Mouse (Mus musculus): ENCODE measurements around the gene Rab7b. TPM values are rescaled to one million over a fixed set of nuclear protein-coding genes. Genes with fewer than 3 reads are reported as not detected.

Rab7b gene
- polyA plus RNA-seq, 1 experiment from 2014 or later, result 1.9 TPM

DNA sequence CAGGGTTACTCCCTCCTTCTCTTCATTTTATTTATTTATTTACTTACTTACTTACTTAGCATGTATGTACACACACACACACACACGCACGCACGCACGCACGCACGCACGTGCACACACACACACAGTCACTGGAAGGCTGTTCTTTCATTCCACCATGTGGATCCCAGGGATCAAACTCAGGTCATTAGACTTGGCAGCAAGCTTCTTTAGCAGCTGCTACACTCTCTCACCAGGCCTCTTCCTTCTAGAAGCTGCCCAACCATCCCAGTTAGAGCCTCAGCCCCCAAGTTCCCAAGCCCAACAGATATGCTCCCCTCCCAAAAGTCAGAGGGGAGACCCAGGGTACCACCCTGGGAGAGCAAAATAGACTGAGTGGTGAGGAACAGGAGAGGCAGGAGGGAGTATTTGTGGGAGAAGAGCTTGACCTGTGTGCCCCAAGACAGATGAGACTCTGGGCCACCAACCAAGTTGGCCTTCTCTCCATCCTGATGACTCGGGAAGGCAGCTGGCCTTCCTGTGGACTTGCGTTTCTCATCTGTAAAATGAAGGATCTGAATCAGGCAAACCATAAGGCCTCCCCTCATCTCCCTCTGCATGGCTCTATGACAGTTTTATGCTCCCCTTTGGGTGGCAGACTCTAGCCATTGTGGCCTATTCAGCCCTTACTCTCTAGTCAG, 51.1 kb downstream of the Rab7b start:
- H3K27me3 ChIP-seq (replicated peaks), result 0 out of 2 replicates have a peak, but pooled peaks cover 2% of the 10 kb centered on the region
- peaks cover 35% of the 10 kb centered on the region for H3K4me1 ChIP-seq
- H3K27ac ChIP-seq (replicated peaks), result no peak overlapping the region
- no peak overlapping the region for H3K4me2 ChIP-seq
- ATAC-seq (ENCODE audit: extremely low read depth, insufficient number of reproducible peaks, low FRiP score, low TSS enrichment), result no peak
- no peak overlapping the region for H3K9ac ChIP-seq
- H3K36me3 ChIP-seq, result no peaks in the 10 kb centered on the region
- WGBS, result 89% methylated on average over 9 of the region's 9 CpGs
- H3K9me3 ChIP-seq, result no peaks in the 10 kb centered on the region
- no peak overlapping the region for H3K4me3 ChIP-seq

DNA sequence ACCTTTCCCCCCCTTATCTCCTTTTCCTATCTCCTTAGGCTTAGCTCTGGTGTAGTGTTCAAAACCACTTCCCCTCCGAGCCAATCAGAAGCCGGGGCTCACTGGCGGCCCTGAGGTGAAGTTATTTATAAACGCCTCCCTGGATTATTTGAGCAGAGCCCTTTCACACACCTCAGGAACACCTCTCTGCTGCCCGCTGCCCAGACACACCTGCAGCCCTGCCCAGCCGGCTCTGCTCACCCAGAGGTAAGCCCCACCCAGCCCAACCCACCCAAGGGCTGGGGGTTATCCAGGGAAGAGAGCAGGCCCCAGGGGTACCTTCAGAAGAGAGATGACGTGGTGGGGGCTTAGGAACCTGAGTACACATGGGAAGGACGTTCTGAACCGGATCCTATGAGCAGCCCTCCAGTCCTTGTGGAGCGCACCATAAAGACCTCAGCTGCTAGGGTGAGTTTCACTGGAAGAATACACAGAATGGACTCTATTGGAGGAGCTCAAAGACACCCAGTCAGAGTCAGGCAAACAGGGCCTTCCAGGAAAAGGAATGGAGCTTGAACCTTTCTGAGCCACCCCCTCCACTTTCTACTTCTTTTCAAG, 55.5 kb downstream of the Rab7b start, which contains the start of gene Slc26a9:
Gene Slc26a9, plus strand, starts transcription at position 155 of the 597 bp plus-strand sequence.
- no peak for ATAC-seq (ENCODE audit: extremely low read depth, insufficient number of reproducible peaks, low FRiP score, low TSS enrichment)
- Histone ChIP-seq H3K27ac (replicated peaks) (no peak within 1 kb of the TSS), H3K4me3 (no peak within 1 kb of the TSS), H3K4me2 (no peak within 1 kb of the TSS), H3K36me3 (no peaks in the 10 kb centered on the region), H3K9me3 (no peaks in the 10 kb centered on the region), H3K27me3 (replicated peaks) (peaks cover 18% of the 10 kb centered on the region), H3K9ac (no peak within 1 kb of the TSS), H3K4me1 (peaks cover 20% of the 10 kb centered on the region)
- WGBS, result 53% methylated on average over 10 of the region's 10 CpGs

- no peak overlapping the region for H3K4me3 ChIP-seq
- no peak overlapping the region for H3K9ac ChIP-seq
- ATAC-seq (ENCODE audit: extremely low read depth, insufficient number of reproducible peaks, low FRiP score, low TSS enrichment), result no peak
- no peak overlapping the region for H3K4me2 ChIP-seq
- H3K4me1 ChIP-seq, result peaks cover 20% of the 10 kb centered on the region
- H3K27ac ChIP-seq (replicated peaks), result no peak overlapping the region
- WGBS, result 57% methylated on average over 5 of the region's 5 CpGs
- H3K9me3 ChIP-seq, result no peaks in the 10 kb centered on the region
- H3K27me3 ChIP-seq (replicated peaks), result peaks cover 22% of the 10 kb centered on the region
- no peaks in the 10 kb centered on the region for H3K36me3 ChIP-seq
These were observed 56.9 kb downstream of the Rab7b start for GRCm38 (mm10) chr1:131745391-131745790.

GRCm38 (mm10) chr1:131747761-131748160, 59.3 kb downstream of the Rab7b start:
- 56% methylated on average over 2 of the region's 2 CpGs for WGBS
- no peak overlapping the region for H3K4me2 ChIP-seq
- peaks cover 36% of the 10 kb centered on the region for H3K4me1 ChIP-seq
- no peak for ATAC-seq (ENCODE audit: extremely low read depth, insufficient number of reproducible peaks, low FRiP score, low TSS enrichment)
- no peak overlapping the region for H3K4me3 ChIP-seq
- H3K27ac ChIP-seq (replicated peaks), result no peak overlapping the region
- H3K36me3 ChIP-seq, result no peaks in the 10 kb centered on the region
- H3K9ac ChIP-seq, result no peak overlapping the region
- H3K27me3 ChIP-seq (replicated peaks), result peaks cover 30% of the 10 kb centered on the region
- no peaks in the 10 kb centered on the region for H3K9me3 ChIP-seq

DNA sequence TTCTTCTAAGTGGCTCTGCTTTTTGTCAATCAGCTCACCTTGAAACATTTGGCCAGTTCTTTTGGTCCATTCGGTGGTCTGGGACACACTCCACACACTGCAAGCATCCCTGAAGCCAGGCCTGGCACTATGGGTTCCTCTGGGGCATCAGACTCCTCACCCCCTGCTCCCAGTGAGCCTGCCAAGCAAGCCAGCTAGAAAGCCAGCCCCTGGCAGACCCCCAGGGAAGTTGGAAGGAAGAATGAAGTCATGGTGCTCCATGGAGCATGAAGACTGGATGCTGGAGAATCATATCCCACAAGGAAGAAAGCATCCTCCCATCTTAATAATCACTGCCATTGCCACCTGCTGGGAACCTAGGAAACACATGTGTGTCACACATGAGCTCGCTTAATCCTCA, 60.1 kb downstream of the Rab7b start:
- H3K9me3 ChIP-seq, result no peaks in the 10 kb centered on the region
- H3K27ac ChIP-seq (replicated peaks), result no peak overlapping the region
- no peak for ATAC-seq (ENCODE audit: extremely low read depth, insufficient number of reproducible peaks, low FRiP score, low TSS enrichment)
- 68% methylated on average over 2 of the region's 2 CpGs for WGBS
- no peak overlapping the region for H3K4me2 ChIP-seq
- H3K4me3 ChIP-seq, result no peak overlapping the region
- H3K36me3 ChIP-seq, result no peaks in the 10 kb centered on the region
- H3K4me1 ChIP-seq, result peaks cover 42% of the 10 kb centered on the region
- H3K9ac ChIP-seq, result no peak overlapping the region
- peaks cover 27% of the 10 kb centered on the region for H3K27me3 ChIP-seq (replicated peaks)

DNA sequence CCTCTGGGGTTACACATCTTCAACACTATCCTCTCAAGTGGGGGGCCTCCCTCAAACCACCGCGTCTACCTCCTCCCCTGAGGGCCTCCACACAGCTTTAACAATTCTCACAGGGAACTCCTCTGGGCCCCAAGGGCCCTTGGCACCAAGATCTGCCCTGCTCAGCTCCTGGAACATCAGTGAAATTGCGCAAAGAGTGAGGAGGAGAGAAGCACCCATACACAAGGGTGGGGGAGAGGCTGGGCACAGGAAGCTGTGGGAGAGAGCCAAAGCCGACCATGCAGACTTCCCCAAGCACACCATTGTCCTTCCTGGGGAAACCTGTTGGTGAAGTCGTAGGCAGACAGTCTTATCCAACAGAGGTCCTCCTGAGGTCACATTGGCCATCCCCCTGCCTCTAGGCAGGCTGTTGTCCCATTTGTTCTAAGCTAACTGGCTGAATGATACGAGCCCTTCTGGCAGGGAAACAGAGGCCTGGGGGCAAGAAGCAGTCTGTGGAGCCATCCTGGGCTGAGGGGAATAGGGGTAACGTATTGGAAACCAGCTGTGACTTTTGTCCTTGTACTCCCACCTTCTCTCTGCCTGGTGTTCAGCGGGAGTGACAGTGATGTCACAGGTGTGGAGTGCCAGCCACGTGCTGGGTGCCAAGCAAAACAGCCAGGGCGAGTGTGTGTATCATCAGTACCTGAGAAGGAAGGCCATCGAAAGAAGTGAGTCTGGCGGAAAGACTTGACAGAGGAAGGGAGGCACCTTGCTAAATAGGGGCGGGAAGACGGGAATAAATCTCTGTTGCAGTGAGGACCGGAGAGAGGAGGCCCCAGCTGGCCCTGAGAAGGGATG, 61.4 kb downstream of the Rab7b start:
- Histone ChIP-seq H3K9me3 (no peaks in the 10 kb centered on the region), H3K27me3 (replicated peaks) (peaks cover 27% of the 10 kb centered on the region), H3K27ac (replicated peaks) (no peak overlapping the region), H3K36me3 (no peaks in the 10 kb centered on the region), H3K9ac (no peak overlapping the region), H3K4me3 (no peak overlapping the region), H3K4me2 (no peak overlapping the region), H3K4me1 (peaks cover 42% of the 10 kb centered on the region)
- WGBS, result 68% methylated on average over 15 of the region's 15 CpGs
- ATAC-seq (ENCODE audit: extremely low read depth, insufficient number of reproducible peaks, low FRiP score, low TSS enrichment), result no peak

DNA sequence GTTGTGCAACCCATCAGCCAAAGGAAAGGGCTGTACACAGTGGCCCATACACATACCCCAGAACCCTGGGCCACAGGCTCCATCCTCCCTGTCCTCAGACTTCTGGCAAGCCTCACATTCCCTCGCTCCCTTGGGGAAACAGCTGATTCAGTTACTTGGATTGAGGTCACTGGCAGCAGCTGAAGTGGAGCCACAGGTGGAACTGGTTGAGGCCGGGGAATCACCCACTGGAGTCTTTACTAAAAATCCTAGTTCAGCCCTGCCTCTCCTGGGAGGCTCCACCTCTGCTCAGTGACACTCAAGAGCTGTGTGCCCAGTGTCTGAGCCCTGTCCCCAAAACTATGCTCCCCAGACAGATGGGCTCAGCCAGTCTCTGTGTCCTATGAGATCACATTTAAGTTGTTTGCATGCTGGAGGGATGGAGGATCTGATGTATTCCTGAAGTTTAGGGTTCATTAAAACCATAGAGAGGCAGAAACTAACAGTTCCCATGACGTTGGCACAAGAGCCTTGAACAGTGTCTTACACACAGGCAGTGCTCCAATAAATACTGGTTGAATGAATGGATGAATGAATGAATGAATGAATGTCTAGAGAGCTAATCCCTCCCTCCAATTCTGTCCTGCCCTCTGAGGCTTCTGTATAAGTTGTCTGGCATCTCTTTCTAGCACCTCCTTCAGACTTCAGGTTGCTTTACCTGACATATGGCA, 62.8 kb downstream of the Rab7b start:
- peaks cover 48% of the 10 kb centered on the region for H3K4me1 ChIP-seq
- no peak overlapping the region; the same call in 1 of the 2 replicates for H3K27ac ChIP-seq (replicated peaks)
- no peak overlapping the region for H3K4me2 ChIP-seq
- no peaks in the 10 kb centered on the region for H3K9me3 ChIP-seq
- H3K4me3 ChIP-seq, result no peak overlapping the region
- H3K36me3 ChIP-seq, result no peaks in the 10 kb centered on the region
- no peak for ATAC-seq (ENCODE audit: extremely low read depth, insufficient number of reproducible peaks, low FRiP score, low TSS enrichment)
- H3K27me3 ChIP-seq (replicated peaks), result peaks cover 21% of the 10 kb centered on the region
- no peak overlapping the region for H3K9ac ChIP-seq
- 76% methylated on average over 3 of the region's 3 CpGs for WGBS

DNA sequence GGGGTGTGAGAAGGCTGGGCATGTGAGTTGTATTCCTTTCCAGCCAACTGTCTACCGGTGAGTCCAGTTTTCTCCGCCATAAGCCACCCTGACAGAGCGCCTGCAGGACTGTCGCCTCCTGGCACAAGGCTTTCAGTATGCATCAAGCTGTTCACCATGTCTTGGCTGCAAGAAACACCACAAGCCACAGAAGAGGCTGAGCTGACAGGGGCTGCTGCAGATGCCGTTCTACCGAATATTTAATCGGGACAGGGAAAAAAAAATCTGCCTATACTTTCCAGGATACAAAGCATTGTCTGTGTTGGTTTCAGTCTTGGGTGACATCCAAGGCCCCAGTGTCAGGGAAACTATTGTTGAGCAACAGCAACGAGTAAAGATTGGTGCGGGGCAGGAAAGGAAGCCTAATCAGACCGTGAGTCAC, 63.4 kb downstream of the Rab7b start:
- Histone ChIP-seq H3K36me3 (no peaks in the 10 kb centered on the region), H3K27ac (replicated peaks) (no peak overlapping the region; the same call in 1 of the 2 replicates), H3K9ac (no peak overlapping the region), H3K4me1 (peaks cover 45% of the 10 kb centered on the region), H3K9me3 (no peaks in the 10 kb centered on the region), H3K4me2 (no peak overlapping the region), H3K27me3 (replicated peaks) (peaks cover 16% of the 10 kb centered on the region), H3K4me3 (no peak overlapping the region)
- WGBS, result 62% methylated on average over 10 of the region's 10 CpGs
- ATAC-seq (ENCODE audit: extremely low read depth, insufficient number of reproducible peaks, low FRiP score, low TSS enrichment), result no peak

DNA sequence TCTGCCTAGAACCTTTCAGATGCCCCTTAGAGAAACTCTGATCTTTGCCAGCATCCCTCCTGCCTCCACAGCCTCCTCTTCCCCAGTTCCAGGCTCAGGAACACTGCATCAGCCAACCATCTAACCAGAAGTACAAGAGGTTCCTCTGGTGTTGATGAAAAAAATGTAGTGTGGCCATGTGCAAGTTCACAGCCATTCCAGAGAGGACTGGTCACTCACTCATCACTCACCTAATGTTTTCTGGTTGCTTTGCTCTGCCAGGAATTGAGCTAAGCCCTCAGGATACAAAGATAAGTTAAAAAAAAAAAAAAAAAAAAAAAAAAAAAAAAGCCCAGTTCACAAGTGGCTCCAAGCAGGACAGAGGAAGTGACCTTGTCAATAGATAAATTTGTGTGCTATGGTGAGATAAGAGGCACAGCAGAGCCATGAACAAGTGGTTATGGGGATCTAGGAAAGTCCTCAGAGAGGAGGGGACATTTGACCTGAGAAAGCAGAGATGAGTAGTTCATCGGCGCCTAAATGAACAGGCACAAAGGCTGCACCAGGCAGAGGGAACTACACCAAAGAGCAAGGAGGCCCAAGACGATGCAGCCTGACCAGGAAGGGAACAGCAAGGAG, 65.8 kb downstream of the Rab7b start:
- H3K27me3 ChIP-seq (replicated peaks), result peaks cover 15% of the 10 kb centered on the region
- H3K9me3 ChIP-seq, result no peaks in the 10 kb centered on the region
- ATAC-seq (ENCODE audit: extremely low read depth, insufficient number of reproducible peaks, low FRiP score, low TSS enrichment), result no peak
- no peak overlapping the region for H3K4me2 ChIP-seq
- no peak overlapping the region for H3K4me3 ChIP-seq
- 15% methylated on average over 3 of the region's 3 CpGs for WGBS
- H3K4me1 ChIP-seq, result peaks cover 45% of the 10 kb centered on the region
- peak overlapping the region; percentile 59 for H3K27ac ChIP-seq (replicated peaks)
- no peak overlapping the region for H3K9ac ChIP-seq
- no peaks in the 10 kb centered on the region for H3K36me3 ChIP-seq

DNA sequence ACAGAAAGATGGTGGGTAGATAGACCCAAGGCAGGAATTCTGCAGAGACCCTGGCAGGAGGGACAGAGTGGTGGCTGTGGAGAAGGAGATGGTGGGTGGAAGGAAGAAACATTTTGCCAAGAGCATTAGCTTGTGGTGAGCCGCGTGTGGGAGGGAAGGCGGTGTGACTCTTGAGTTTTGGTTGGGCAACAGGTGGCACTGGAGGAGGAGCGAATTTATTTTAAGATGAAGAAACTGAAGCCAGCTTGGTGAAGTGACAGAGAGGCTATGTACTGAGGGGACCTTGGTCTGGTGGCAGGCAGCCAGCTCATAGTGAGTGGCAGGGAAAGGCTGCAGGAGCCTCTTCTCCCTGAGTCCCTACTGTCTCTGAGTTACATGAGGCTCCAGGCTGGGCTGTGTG, 66.4 kb downstream of the Rab7b start:
- Histone ChIP-seq H3K4me1 (peaks cover 50% of the 10 kb centered on the region), H3K36me3 (no peaks in the 10 kb centered on the region), H3K9ac (no peak overlapping the region), H3K27ac (replicated peaks) (peak overlapping the region; percentile 59), H3K4me3 (no peak overlapping the region), H3K9me3 (no peaks in the 10 kb centered on the region), H3K27me3 (replicated peaks) (peaks cover 15% of the 10 kb centered on the region), H3K4me2 (no peak overlapping the region)
- WGBS, result 57% methylated on average over 4 of the region's 4 CpGs
- no peak for ATAC-seq (ENCODE audit: extremely low read depth, insufficient number of reproducible peaks, low FRiP score, low TSS enrichment)

All from heart, embryonic 13.5 days (tissue).